Mouse (Mus musculus) heart, postnatal 14 days (tissue): ENCODE results near the gene Daam2. TPM values are rescaled to one million over a fixed set of nuclear protein-coding genes. Genes with fewer than 3 reads are reported as not detected.
A peak's percentile ranks its signal among the peaks of the same experiment; 100 is the strongest.

Experiments used
- DNase-seq, 2 experiments: peaks; one replicate each; pipeline ENCODE4 v3.0.0; 2021 to 2022
- intact Hi-C: fragments of 180-260 bp; cut with DNase I; formaldehyde crosslinking; loops from one replicate; pipeline ENCODE4 v1.15.1; 2025
- total RNA-seq, 2 experiments: library from RNA; stranded (reverse); gene quantifications; 2 replicates each; pipeline ENCODE4 v1.2.3; 2021

The Daam2 gene
- total RNA-seq, 2 experiments from 2014 or later = 10.6 to 13.0 TPM

DNA sequence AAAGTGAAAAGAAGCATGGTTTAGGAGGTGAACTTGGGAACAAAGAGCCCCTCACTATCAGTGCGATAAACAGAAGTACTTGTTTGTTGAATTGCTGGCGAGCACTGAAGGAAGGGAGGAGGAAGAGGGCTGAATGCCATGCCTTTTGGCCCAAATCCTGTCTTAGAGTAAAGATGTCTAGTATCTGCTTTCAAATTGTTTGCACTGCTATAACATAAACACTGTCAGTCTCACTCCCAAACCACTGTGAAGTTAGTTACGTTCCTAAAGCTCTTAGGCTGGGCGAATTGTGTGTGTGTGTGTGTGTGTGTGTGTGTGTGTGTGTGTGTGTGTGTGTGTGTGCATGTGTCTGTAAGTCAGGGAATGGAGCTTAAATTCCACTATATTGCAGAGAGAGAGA lies 28.6 kb downstream of the Daam2 start:
- no peak for DNase-seq
- intact Hi-C loops = no loop called here

DNA sequence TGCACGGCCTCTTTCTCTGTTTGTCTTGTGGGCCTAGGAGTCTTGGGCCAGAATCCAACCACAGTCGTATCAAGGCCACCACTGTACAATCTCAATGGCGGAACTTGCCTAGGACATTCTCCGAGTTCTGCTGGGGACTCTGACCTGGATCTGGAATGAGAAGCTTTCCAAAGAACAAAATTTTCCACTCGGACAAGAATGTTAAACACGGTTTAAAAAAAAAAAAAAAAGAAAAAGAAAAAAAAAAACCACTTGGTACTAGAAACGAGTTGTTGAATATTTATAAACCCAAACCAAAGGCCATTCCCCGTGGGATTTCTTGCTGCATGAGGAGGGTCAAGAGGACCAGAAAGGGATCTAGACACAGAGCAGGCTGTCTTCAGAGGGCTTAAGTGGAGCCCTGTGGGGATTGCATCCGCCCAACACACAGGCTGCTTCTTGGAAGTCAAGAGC lies 29.9 kb downstream of the Daam2 start:
- no peak for DNase-seq
- intact Hi-C loops = loop anchor here (5.0 kb wide), 2 partner anchors 318 to 363 kb away; no protein-coding TSS in a partner anchor

DNA sequence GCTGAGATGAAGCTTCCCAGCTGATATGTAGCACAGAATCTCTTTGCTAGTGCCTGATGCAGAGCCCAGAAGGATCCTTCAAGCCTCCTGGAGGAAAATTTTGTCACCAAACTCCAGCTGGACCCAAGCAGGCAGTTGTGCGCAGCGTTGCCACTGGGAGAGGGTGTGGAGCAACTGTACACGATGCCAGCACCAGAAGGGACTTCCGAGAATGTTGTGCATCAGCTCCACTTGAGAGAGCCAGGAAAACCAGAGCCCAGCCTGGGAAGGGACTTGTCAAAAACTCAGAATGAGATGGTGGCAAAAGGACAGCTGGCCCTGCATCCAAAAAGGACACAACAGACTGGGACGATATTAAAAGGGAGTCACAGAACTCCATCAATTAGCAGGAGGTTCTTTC lies 32.5 kb downstream of the Daam2 start:
- peak in 1 of 2 experiments; percentile 31 for DNase-seq
- intact Hi-C loops = loop anchor here (5.0 kb wide), 2 partner anchors 321 to 366 kb away; no protein-coding TSS in a partner anchor

DNA sequence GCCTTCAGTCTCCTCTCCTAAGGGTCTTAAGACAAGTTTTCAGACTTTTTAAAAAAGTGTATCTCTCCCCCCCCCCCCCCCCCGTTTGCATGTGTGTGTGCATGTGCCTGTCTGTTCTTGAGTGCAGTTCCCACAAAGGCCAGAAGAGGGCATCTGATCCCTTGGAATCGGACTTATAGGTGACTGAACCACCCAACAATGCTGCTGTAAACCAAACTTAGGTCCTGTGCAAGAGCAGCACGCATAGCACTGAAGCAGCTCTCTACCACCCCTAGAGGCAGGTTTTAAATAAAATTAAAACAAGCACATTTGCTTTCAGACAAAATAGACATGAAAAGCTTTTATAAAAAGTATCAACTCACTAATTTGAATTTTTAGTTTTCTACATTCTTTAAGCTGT lies 33.9 kb downstream of the Daam2 start:
- peak in 1 of 2 experiments; percentile 62 for DNase-seq
- intact Hi-C loops = loop anchor here (5.0 kb wide), 2 partner anchors 322 to 367 kb away; no protein-coding TSS in a partner anchor

DNA sequence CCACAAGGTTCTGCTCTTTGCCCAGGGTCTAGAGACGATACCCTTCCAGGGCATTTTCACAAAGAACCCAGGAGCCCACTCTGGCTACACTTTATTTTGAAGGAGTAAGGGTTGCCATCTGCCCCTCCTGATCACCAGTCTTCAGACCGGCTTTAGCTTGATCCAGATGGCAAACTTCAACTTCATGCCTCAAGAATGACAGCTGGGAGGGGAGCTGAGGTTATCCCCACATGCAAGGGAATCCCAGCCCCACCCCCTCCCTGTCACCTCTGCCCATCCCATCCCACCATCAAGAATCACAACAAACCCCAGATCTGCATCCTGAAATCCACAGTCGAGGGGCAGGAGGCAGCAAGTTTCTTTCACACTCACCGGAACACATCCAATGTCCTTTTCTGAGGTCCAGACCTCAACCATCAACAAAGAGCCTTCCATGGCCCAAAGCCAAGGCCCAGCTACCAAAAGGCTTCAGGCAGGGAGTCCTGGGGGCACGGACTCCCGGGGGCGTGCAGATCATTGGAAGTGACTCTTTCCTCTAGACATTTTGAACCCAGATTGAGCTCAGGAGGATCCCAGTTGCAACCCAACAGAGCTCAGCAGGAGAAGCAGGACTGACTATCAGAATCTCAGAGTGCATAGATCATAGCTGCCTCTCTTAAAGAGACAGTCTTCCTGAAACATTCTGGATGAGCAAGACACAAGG lies 35.5 kb downstream of the Daam2 start:
- intact Hi-C loops = no loop called here

DNA sequence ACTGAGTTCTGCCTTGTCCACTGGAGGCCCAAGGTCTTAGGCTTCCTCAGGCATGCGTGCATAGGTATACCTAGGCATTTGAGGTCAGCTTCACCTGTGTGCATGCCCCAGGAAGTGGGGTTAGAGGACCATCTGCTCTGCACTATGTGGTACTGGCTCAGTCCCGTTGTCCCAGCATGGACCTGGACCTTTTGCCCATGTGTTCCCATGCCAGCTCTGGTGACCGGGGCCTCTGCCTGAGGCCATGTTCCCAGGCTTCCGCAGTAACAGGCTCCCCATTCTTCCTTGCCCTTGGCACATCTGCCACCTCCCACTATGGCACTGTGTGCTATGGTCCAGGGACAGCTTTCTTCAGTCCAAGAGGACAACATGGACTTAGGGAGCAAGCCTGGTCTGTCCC lies 36.1 kb downstream of the Daam2 start:
- intact Hi-C loops = no loop called here
- DNase-seq = no peak

More for the DNA sequence above, 35.5 kb downstream of the Daam2 start:
- DNase-seq = no peak

DNA sequence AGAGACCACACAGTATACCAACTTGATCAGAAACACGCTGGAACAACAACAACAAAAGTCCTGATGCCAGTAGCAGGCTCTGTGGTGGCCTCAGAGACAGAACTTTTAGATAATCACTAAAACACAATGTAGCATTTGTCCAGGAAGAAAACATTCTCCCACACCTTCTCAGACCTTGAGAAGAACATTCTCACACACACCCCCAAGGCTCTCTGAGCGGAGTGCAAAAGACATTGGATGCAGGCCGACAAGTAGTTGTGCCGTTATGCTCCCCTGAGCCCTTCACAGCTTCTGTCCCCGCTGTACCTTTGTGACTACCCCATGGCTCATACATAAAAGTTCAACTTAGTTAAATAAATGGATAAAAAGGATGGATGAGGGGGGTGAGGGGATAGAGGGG lies 37.6 kb downstream of the Daam2 start:
- intact Hi-C loops = no loop called here
- DNase-seq = no peak

DNA sequence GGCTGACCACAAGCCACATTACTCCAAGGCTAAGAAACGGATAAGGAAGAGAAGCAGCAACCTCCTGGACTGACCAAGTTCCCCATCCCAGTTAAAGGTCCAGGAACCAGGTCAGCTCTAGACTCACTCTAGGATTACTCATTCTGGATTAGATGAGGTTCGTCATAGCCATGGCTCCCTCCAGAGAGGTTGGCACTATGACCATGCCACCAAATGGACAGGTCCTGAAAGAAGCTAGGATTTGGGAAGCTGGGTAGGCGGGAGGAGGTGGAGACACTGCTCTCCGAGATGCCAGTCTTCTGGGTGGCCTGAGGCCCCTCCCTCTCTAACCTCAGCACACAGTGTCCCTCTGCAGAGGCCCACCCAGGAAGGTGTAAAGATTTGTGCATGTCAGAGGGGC lies 38.2 kb downstream of the Daam2 start:
- DNase-seq = no peak
- intact Hi-C loops = no loop called here

DNA sequence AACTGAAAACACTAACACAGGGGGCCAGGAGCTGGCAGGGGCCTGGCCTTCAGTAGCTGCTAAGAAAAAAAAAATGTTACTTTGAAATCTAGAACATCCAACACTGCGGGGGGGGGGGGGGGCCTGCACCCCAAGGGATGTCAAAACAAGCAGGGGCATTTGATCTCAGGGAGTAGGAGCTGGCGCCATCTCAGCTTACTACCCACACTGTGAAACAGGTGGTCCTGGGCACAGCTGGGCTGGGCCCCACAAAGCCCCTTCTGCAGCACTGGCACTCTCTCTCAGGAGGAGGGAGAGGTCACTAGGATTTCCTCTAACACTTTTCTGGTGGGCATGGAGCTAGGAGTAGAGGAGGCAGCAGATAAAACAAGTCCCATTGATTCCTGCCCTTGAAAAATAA lies 39.6 kb downstream of the Daam2 start:
- intact Hi-C loops = no loop called here
- DNase-seq = no peak

DNA sequence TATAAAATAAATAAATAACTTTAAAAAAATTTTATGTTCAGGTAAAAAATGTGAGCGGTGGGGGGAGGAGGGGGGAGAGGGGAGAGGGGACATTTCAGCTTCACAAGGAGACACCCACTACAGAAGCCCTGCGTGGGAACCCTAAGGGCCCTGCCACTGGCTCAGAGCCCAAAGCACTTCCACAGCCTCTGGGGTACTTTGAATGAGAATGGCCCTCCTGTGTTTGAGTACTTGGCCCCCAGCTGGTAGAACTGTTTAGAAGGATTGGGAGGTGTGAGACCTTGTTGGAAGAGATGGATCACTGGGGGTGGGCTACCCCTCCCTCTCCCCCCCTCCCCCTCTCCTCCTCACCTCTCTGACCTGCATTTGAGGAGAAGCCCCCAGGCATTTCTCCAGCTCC lies 41.7 kb downstream of the Daam2 start:
- no peak for DNase-seq
- intact Hi-C loops = no loop called here

DNA sequence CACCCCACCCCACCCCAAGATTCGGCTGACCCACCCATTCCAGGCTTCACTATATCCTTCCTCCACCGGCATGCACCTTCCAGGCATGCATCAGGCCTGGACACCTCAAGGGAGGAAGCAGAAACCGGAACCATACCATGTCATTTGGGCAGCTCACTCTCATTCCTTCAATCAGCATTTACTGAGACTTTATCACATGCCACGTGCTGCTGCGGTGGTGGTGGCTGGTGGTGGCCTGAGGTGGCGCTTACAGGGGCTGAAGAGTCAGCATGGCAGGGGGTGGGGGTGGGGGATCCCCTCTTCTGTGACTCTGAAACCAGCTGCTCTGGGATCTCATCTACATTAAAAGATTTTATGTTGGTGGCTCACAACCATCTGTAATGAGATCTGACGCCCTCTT lies 42.1 kb downstream of the Daam2 start:
- DNase-seq = no peak
- intact Hi-C loops = no loop called here

DNA sequence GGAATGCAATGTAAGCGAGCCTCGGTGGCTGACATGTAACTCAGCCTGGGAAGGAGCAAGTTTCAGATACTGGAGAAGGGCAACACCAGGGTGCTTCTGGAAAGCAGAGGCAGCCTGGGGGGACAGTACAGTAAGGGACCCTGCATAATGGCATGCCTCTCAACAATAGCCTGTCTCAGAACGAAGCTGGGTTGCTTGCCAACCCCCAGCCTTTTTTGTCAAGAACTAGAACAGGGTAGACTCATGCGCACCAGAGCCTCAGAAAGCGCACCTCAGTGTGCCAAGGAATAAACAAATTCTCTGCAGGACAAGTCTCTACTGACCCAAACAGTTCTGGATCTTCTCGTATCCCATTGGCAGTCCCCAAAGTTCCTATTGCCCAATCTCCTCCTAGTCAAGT lies 43.5 kb downstream of the Daam2 start:
- no peak for DNase-seq
- intact Hi-C loops = no loop called here

DNA sequence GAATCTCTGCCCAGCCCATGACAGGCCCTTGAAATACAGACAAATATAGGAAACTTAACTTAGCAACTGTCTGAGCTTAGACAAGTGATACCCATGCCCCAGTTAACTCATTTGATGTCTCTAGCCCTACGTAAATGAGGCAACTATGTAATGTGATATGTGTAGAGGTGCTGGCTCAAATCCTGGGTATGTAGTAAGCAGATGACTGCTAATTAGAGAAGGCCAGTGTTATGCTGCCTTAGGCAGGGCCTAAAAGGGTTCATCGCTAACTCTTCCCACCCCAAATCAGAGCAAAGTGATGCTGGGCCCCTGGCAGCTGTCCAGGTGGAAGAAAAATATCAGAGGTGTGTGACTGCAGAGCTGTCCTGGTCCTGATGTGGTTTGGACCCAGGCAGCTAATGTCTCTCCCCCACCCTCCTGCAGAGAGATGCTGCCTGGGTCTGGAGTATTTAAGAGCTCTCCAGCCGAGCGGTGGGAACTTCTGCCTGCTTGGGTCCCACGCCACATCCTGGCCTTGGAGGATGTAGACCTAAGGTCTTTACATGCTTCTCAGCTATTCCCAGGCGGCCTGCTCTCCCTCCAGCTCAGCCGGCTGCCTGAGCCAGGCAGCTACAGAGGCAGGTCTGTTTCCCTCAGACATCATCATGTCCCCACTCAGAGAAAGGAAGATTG lies 44.4 kb downstream of the Daam2 start:
- intact Hi-C loops = loop anchor here (5.0 kb wide), 1 partner anchor 47 kb away; no protein-coding TSS in a partner anchor
- peak; percentile 29 to 38 for DNase-seq

DNA sequence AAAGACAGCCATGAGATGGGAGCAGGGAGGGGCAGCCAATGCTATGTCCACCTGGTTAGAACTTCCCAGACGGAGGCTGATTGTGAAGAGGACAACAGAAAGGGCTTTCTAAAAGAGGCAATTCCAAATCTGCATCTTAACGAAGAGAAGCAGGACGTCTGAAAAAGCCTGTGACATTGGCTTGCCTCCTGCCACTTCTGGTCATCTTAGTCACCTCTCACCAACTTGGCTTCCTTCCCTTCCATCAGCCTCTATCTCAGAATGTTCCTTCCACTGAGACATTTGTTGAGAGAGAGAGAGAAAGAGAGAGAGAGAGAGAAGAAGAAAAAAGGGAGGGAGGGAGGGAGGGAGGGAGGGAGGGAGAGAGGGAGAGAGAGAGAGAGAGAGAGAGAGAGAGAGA lies 47.1 kb downstream of the Daam2 start:
- intact Hi-C loops = loop anchor here (5.0 kb wide), 1 partner anchor 45 kb away; no protein-coding TSS in a partner anchor
- DNase-seq = peak in 1 of 2 experiments; percentile 38

DNA sequence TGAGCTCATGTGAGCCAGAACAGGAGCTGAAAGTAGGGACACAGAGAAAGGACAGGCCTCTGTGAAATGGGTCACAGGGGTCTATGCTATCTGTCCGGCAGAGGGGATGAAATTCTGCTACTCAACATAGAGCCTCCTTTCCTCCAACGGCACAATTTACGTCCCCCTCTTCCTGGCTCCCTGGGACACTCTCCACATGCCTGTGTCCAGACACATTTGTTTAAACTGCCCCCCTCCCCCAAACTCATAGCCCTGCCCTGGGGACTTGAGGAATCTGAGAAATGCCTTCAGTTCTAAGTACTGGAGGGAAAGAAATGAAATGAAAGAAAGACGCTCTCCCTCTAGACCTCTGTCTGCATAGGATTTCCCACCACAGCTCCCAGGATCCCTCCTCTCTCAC lies 48.5 kb downstream of the Daam2 start:
- no peak for DNase-seq
- intact Hi-C loops = loop anchor here (5.0 kb wide), 1 partner anchor 43 kb away; no protein-coding TSS in a partner anchor

DNA sequence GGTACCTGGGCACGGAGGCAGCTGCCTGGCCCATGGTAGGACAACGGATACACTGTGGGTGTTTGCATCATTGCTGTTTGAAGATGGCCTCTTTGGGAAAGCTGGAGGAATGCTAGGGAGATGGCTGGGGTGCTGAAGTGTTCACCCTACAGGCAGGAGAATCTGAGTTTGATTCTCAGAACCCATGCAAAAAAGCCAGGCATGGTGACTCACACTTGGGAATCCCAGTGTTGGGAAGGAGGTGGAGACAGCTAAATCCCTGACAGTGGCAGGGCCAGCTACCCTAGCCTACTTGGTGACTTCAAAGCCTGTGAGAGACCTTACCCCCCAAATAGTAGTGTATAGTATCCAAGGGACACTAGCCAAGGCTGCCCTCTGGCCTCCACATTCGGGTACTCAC lies 49.0 kb downstream of the Daam2 start:
- no peak for DNase-seq
- intact Hi-C loops = loop anchor here (5.0 kb wide), 1 partner anchor 43 kb away; no protein-coding TSS in a partner anchor

DNA sequence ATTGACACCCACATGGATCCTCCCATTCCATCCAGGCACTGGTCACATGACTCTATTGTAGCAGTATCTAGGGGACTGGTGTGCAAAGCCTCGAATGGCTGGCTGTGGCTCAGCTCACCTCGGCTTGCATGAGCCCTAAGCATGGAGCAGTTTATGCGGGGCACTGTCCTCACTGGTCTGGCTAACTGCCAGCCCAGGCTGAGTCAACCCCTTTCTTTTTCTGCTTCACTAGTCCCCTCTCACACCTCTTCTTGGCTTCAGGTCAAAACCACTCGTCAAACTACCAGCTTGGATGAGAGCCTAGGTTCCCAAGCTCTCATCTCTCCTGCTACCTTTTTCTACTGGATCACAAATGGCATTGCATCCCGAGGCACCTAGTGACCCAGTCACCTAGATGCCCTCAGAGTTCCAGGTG lies 51.5 kb downstream of the Daam2 start:
- DNase-seq = peak in 1 of 2 experiments; percentile 34
- intact Hi-C loops = no loop called here

DNA sequence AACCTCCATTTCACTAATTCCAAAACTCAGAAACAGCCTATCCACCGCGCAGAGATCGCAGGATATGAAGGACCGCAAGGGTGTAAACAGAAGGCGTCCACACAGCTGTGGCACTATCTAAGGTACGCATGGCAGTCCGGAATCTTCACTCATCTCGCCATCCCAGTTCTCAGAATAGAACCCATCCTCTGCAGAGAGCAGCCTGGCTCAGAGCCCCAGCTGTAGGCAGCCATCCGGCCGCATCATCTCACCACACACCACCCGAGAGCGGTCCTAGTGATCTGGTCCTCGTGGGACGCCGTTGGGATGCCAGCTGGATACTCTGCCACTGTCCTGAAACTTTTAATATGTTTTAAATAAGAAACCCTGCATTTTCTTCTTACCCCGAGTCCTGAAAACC lies 54.7 kb downstream of the Daam2 start:
- DNase-seq = no peak

DNA sequence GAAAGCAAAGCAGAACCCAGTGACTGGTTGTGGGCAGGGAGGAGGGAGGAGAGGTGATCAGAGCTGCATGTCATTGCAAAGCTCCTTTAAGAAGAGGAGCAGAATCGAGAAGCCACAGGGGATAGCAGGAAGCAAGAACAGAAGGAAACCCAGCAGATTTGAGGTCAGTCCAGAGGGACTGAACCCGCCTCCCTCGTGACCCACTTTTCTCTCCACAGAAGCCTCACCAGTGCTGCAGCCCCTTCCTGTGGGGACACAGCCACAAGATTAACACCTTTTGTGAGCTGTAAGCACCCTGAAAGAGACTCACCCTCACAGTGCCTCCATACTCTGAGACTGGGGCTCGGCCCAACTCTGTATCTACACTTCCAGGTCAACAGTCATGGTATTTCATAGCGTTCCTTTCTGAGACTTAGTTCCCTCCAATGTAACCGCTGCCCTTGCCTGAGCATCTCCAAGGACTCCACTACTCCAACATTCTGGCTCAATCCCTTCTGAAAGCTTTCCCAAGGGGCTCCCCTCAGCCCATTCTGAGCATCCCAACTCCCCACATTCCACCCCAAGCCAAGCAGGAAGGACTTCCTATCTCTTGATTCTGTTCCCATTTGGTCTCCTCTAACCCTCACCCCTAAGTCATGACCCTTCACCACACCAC lies 60.8 kb downstream of the Daam2 start:
- intact Hi-C loops = no loop called here
- DNase-seq = no peak

More for the DNA sequence above, 54.7 kb downstream of the Daam2 start:
- intact Hi-C loops = no loop called here

DNA sequence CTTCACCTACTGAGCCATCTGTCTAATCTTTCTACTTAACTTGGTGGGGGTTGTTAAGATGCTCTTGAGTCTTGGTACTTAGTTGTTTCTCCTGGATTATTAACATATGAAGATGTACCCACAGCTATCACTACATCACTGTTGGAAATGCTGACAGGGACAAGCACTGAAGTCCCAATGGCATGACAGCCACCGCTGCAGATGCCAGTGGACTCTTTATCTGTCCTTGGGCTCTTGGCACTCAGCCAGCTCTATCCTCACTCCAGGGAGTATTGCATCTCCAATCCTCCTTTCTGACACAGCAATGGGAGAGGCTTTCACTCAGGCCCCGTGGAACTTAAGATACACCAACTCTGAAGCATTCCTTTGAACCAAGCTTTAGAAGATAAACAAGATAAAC lies 63.9 kb downstream of the Daam2 start:
- intact Hi-C loops = no loop called here

DNA sequence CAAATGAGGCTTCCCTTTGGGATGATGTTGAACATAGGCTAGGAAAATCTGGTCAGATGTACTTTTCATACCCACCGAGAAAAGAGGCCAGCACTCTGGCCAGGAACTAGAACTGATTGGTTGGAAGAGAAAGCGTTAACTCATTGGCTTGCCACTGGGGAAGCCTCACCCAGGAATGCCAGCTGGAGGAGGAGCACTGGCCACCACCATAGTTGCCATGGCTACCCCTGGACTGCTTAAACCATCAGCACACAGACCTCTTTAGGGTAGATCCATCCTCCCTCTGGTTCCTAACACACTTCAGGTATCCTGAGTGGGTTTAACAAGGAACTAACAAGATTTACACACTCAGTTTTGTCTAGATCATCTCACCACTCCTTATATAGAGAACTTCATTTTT lies 64.5 kb downstream of the Daam2 start:
- DNase-seq = no peak
- intact Hi-C loops = no loop called here

More for the DNA sequence above, 63.9 kb downstream of the Daam2 start:
- DNase-seq = peak in 1 of 2 experiments; percentile 27
